Mouse (Mus musculus) ZHBTc4 (cell line): Measurements from ENCODE around the gene Ptch1.

Experiments
- DNase-seq: peaks from one replicate; pipeline ENCODE4 v3.0.0-alpha.2; 2011; ENCODE audit warnings: low read depth, low spot score

The Ptch1 gene

DNA sequence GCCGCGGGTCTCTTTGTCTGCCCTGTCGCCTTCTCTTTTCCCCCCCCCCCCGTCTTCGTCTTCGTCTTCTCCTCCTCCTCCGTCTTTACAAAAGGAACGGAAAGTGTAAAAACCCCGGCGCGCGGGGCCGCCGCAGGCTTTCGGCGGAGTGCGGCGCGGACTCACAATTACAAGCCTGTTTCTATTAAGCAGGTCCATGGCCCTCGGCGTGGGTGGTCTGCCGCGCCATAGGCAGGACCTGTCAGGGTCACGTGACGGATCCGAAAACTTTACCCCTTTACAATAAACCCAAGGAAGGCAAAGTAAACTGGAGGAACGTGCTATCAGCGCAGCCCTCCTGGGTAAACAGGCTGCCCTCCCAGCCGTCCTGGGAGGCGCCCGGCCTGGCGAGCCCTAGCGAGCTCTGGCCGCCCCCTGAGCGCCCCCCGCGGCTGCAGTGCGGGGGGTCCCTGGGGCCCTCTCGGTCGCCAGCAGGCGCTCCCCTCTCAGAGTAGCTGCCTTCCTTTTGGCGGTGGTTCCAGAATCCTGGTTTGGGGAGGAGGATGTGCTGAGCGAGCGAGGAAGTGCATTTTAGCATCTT, at the start of gene Ptch1:
Ptch1 (minus strand) TSS at position 343 of the 580 bp plus-strand sequence.
- peak; percentile 86 for DNase-seq

DNA sequence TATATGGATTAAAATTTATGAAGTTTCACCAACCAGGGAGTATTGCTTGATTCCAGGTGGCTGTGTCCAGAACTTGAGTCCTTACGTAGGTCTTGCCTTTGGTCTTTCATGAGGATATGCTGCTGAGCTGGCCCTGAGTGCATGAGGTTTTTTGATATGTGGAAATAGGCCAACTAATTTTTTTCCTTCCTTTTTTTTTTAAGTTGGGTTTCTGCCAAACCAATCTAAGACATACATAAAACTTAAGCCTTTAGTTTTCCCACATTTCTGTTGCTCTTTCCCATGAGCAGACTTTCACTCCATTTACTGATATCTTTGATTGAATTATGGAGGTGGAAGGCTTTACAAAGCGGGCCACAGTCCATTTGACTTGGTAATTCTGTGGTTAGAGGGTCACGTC, 47.9 kb upstream of the Ptch1 start:
- DNase-seq = no peak

GRCm38 (mm10) chr13:63613201-63613600, 39.8 kb upstream of the Ptch1 start:
- DNase-seq = no peak

GRCm38 (mm10) chr13:63609734-63610133, 36.3 kb upstream of the Ptch1 start:
- peak; percentile 16 for DNase-seq

- DNase-seq = no peak
Measured at GRCm38 (mm10) chr13:63597593-63597992, 24.2 kb upstream of the Ptch1 start.

- no peak for DNase-seq
Measured at GRCm38 (mm10) chr13:63595869-63596268, 22.5 kb upstream of the Ptch1 start.

GRCm38 (mm10) chr13:63593469-63594050, 20.2 kb upstream of the Ptch1 start:
- no peak for DNase-seq

GRCm38 (mm10) chr13:63592755-63593154, 19.4 kb upstream of the Ptch1 start:
- no peak for DNase-seq

DNA sequence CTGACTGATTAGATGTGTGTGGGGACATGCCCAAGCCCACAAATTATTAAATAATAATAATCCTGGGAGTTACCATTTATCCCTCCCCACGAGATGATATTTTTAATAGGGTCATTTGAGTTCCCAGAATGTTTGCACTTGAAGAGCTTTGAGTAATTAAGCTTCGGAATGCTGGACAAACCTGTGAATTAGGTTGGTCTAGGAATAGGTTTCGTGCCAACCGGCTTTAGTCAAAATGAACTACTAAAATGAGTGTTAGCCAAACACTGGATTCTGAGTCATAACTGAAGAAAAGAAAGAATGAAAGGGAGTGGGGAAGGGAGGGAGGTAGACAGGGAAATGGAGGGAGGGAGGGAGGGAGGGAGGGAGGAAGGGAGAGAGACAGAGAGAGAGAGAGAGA, 1.2 kb upstream of the Ptch1 start:
- DNase-seq = no peak

DNA sequence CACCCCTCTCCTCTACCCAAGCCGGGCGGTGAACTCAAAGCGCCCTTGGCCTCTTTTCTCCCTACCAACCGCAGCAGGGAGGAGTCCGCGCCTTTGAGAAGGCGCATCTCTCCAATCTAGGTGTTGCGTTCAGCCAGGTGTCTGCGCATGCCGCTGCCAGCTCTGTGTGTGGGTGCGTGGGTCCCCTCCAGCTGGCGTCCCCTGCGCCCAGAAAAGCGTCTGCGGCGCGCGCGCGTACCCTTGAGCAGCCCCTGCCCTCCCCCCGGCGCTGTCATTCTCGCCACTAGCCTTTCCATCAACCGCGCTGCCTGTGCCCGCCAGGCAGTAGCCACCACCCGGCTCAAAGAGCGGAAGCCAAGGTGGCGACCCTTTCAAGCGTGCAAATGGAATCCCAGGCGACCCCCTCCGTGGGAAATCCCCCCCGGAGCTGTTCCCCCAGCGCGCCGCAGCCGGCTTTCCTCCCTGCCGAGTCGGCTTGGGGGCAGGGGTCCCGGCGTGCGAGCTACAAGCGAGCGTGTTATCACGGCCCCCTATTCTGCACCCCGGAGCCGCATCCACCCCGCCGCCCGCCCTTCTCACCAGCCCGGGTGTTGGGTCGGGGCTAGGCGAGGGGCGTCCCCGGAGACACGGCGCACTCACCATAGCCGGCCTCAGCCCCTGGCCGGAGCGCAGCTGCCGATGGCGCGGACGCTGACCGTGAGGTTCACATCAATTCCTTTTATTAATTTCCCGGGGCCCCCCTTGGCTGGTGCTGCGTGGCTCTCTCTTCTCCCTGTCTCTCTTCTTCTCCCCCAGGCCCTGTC, 744 bp downstream of the Ptch1 start:
- peak; percentile 56 for DNase-seq

DNA sequence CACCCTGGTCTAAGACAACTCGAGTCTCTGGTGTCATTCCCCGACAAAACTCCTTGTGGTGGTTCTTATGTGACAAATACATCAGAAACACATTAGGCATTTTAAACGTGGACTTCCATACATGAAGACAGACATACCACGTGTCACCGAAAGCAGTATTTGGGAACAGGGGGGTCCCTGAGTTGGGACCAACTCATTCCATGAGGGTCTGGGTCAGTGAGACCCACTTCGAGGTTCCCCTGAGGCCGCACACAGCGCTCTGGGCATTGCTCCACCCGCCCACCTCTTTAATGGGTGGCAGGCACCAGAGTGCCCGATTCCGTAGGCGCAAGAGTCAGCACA, 1.3 kb downstream of the Ptch1 start:
- DNase-seq = peak; percentile 18

DNA sequence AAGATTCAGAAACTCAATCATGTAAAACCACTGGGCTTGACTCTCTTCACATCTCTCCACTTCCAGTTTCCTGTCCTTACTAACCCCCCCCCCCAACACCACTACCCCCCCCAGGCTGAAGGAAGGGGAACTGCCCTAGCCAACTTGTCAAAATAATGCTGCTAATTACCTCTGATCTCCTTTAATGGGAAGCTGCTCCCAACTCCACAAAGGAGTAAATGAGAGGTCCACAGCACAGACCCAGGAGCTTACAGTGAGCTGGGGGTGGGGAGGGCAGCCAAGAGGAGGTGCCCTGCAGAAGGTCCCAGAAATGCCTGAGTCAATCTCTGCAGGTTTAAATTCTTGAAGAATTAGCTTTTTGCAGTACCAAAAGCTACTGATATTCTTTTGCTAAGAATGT, 2.9 kb downstream of the Ptch1 start:
- no peak for DNase-seq

DNA sequence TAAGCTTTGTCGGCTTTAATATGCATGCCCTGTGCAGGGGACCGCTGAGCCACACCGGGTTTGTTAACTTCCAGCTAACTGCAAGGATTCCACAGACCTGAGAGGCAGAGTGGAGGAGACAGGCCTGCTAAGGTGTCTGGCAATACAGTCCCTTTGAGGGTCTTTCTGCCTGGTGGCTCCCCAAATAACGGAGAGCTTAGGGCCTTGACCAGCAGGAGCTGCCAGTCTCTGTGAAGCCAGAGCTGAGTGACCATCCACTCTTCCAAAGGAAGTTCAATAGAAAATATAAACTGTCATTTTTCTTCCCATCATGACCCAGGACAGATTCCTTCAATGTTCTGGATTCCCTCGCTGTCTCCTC, 4.0 kb downstream of the Ptch1 start:
- DNase-seq = no peak

DNA sequence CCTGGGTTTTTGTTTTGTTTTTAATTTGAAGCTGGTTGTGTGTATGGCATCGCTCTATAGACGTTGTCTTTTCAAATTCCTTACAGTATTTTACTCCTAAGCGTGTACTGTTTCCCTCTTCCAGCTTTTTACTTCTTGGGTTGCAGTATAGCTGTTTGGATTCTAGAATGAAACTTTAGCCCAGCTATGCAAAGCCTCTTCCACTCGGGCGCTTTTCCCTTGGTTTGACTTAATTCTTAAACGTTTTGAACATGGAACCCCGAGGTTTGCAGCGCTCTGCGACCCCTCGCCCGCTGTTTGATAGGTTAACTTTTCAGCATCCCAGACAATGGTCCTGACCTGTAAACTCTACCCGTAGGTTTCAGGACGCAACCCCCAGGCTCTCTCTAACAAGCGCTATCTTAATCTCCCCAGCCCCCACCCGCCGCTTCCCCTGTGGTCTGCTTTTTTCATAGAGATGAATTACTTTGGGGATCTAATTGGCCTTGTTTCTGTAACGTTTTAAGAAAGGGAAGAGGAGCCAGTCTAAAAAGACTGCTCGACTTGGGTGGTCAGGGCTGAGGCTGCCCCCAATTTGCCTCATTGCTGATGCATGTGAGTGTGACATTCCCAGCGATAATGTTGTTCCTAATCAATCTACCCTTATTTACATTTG, 4.5 kb downstream of the Ptch1 start:
- peak; percentile 60 for DNase-seq

- no peak for DNase-seq
Measured at GRCm38 (mm10) chr13:63568306-63568705, 5.1 kb downstream of the Ptch1 start.

- peak; percentile 97 for DNase-seq
Measured at GRCm38 (mm10) chr13:63567677-63568293, 5.6 kb downstream of the Ptch1 start.

GRCm38 (mm10) chr13:63566018-63567015, 7.1 kb downstream of the Ptch1 start:
- DNase-seq = peak; percentile 86

- DNase-seq = peak; percentile 57
Measured at GRCm38 (mm10) chr13:63565320-63566017, 7.9 kb downstream of the Ptch1 start.

- DNase-seq = peak; percentile 88
Measured at GRCm38 (mm10) chr13:63564626-63565319, 8.6 kb downstream of the Ptch1 start.
